Mouse (Mus musculus): ENCODE data around the gene Raf1. TPM values are rescaled to one million over a fixed set of nuclear protein-coding genes. Genes with fewer than 3 reads are reported as not detected.
A peak's percentile ranks its signal among the peaks of the same experiment; 100 is the strongest.

Raf1 gene
- 180 to 216 TPM (median 195 TPM) in 3 replicates for total RNA-seq (2017)

DNA sequence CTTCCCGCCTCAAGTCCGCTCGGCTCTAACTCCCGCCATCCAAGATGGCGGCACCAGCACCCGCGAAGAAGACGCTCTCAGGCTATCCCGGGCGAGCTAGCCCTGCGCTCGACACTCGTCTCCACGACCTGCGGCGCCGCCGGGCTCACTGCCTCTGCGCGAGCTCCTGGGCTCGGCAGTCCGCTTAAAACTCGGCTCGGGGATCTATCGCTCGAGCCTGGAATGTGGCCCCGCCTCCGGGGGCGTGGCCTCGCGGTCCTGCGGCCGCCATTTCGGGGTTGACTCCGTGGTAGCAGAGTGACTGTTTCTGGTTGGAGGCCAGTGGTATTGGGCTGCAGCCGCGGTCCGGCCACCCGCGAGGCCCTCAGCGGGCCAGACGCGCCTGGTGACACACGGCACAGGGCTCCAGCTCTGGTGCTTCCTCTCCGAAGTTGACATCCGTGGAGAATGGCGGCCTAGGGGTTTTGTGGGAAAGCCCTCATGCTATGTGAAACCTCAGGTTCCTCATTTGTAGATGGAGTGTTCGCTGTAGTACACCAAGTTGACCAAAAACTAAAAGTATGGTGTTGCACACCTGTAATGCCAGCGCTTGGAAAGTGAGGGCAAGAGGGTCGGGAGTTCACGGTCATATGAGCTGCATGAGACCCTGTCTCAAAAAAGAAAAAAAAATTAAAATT is at the start of gene Raf1:
Raf1 (minus strand) TSS at position 184 of the 677 bp plus-strand sequence.
- ATAC-seq (replicated peaks; ENCODE audit: insufficient number of reproducible peaks, low FRiP score, low TSS enrichment, poor library complexity, severe bottlenecking), result peak; percentile 92

DNA sequence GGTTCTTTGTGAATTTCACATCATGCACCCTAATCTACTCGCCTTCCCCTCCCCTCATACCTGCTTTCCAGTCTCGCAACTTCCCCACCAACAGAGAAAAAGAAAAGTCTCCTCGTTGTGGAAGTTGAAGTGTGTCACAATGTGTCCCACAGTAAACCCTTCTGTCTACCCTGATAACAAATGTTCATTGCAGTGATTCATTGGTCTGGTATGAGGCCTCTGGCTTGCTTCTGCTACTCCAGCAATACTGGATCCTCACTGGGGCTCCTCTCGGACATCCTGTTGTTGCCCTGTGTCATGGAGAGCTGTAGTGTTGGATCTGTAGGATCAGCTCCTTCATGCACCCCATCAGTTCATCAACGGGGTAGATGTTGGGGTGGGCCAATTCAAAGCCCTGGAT is 45.8 kb upstream of the Raf1 start:
- no peak for ATAC-seq (replicated peaks; ENCODE audit: insufficient number of reproducible peaks, low FRiP score, low TSS enrichment, poor library complexity, severe bottlenecking)

DNA sequence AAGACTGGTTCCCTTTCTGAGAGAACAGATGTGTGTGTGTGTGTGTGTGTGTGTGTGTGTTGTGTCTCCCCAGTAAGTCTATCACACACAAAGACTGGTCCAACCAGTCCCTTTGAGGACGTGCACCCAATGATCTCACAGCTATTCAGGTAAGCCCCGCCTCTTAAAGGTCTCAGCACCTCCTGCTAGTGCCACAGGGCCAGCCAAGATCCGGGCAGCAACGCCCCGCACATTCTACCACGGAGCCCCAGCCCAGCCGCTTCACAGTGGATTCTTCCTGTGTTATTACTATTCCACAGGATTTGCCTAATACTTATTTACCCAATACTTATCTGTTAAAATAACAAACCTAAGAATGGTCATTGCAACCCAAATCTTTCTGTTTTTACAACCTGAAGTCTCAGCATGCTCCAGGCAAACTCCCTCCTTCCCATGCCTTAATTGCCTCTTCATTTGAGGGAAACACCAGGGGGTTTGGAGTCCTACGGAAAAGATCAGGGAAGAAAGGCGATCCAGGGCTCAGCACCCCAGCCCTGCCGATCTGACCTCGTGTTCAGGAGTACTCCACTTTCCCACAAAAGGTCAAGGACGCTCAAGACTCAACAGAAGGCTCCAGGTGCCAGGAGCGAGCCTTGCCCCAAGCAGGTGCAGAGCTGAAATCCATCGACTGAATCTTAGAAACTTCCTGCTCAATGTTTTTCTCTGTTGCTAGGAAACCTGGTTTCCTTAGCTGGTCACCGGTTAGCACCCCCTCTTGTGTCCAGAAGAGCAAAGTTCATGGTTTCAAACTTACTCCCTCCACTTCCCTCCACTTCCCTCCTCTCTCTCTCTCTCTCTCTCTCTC is 41.5 kb upstream of the Raf1 start:
- ATAC-seq (replicated peaks; ENCODE audit: insufficient number of reproducible peaks, low FRiP score, low TSS enrichment, poor library complexity, severe bottlenecking), result peak; percentile 76

DNA sequence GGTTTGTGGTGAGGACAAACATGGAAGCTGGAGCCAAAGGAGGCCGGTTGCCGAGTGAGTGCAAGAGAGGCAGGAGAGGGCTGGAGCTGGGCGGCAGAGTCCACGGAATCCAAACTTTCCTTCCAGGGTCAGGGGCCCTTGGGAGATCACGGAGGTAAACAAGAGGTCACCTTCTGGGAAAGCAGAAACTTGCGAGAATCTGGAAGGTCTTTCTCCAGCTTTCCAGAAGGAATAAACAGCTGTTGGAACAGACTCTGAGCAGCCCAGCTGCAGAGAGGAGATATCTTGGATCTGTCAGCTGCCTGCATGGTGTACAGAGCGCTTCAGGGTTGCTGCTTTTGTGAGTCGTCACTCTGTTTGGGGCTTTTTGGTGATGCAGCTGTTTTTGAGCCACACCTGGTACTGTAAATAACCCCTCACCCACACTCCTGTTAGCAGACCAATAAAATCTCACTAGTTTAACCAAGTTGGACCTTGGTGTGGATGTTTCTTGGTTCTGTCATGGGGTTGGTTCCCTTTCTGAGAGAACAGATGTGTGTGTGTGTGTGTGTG is 40.7 kb upstream of the Raf1 start:
- ATAC-seq (replicated peaks; ENCODE audit: insufficient number of reproducible peaks, low FRiP score, low TSS enrichment, poor library complexity, severe bottlenecking), result 0 out of 2 replicates have a peak, but pooled peaks have one; percentile 2

DNA sequence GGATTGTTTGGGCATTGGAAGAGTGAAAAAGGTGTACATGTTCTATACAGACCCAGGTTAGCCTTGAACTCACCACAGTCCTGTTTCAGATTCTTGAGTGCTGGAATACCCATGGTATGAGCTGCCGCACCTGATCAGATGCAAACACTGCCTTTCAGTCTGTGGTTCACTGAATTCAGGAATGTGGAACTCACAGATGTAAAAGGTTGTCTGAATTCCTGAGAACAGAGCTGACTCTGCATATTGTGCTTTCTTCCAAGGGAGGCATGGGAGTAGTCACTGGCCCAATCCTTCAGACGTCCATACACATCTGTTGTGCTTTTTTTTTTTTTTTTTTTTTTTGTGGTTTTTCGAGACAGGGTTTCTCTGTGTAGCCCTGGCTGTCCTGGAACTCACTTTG is 34.8 kb upstream of the Raf1 start:
- no peak for ATAC-seq (replicated peaks; ENCODE audit: insufficient number of reproducible peaks, low FRiP score, low TSS enrichment, poor library complexity, severe bottlenecking)

DNA sequence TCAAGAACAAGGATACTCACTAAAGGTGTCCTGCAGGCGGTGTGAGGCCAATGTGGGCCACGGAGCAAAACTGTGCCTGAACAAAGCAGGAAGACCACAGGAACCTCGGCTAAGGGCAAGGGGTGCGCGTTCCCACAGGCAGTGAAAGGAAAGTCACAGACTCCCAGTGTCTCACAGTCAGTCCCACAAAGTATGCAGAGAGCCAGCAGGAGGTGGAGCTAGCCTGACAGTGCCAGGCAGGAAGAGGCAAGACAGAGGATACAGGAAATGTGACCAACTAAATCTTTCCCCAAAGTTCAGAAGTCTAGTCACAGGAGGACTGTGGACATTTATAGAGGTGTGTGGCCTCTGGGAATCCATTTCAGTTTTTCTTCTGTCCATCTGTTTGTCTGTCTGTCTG is 26.5 kb upstream of the Raf1 start:
- ATAC-seq (replicated peaks; ENCODE audit: insufficient number of reproducible peaks, low FRiP score, low TSS enrichment, poor library complexity, severe bottlenecking), result no peak

DNA sequence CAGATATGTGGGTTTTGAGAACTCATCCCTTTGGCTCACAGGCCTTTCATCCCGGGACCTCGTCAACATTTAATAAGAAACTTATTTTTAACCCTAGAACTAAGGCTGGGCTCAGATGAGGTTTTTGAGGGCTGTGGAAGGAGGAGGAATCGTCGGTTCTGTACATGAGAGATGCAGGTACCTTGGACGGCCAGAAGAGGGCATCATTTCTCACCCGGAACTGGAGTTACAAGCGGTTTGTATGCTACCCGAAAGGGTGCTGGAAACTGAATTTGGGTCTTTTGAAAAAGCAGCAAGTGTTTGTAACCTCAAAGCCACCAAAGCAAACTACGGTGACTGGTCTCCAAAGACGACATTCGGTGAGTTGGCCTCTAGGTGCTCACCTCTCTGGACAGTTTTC is 24.9 kb upstream of the Raf1 start:
- no peak for ATAC-seq (replicated peaks; ENCODE audit: insufficient number of reproducible peaks, low FRiP score, low TSS enrichment, poor library complexity, severe bottlenecking)

DNA sequence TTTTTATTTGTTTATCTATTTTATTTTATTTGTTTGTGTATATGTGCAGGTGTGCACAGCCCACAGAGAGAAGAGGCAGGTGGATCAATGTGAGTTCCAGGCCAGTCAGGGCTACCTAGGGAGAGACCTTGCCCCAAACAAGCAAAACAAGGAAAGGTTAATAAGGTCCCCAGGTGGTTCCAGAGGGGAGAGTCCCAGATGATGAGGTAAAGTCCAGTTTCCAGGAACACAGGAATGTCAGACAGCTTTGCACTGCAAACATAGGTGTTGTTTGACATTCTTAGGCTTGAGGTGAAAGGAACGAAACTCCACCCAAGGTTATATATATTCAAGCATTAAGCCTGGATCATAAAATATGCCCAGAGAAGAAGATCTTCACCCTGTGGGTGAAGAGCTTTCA is 24.3 kb upstream of the Raf1 start:
- no peak for ATAC-seq (replicated peaks; ENCODE audit: insufficient number of reproducible peaks, low FRiP score, low TSS enrichment, poor library complexity, severe bottlenecking)

DNA sequence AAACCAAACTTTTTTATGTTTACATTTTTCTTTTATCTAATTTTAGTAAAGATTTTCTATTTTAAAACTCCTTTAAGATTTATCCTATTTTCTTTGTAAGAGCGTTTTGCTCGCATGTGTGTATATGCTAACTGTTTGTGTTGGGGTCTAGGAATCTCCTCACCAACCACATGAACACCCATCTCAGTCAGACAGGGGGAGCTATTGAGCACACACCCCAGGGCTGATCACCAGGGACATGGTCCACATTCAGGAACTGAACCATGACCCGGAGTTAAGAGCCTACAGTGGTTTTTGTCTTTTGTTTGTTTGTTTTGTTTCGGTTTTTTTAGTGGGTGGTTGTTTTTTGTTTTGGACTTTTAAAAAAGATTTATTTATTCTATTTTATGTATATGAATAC is 22.3 kb upstream of the Raf1 start:
- no peak for ATAC-seq (replicated peaks; ENCODE audit: insufficient number of reproducible peaks, low FRiP score, low TSS enrichment, poor library complexity, severe bottlenecking)

DNA sequence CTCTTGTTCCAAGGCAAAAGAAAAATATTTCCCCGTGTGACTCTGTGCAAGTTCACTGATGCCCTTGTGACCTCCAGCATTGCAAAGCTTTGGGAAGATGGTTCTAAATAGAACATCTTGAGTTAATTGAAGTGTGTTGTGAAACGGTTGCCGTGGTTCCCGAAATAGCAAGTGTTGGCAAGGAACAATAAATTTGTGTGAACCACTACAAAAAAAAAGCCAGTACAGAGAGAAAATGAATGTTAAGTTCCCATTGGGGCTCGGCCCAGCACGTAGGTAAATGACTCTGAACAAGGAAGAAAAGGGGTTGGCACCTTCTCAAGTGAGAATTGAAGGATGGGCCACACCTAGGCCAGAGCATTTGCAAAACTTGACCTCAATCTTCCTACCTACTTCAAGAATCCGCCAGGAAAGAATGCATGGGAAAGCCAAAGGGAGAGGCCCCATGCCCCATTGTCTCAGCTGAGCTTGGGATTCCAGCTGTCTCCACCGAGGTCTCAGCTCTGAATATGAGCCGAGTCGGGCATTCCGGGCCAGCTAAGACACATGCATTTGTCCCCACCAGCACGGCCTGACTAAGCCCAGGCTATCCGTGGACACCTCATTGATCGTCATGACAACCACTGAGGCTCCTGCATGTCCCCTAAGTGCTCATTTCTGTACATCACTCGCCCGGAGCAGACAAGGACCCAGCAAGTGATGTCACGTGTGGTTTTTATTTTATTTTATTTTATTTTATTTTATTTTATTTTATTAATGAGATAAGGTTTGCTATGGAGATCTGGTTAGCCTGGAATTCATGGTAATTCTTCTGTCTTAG is 21.5 kb upstream of the Raf1 start:
- peak; percentile 41 for ATAC-seq (replicated peaks; ENCODE audit: insufficient number of reproducible peaks, low FRiP score, low TSS enrichment, poor library complexity, severe bottlenecking)

DNA sequence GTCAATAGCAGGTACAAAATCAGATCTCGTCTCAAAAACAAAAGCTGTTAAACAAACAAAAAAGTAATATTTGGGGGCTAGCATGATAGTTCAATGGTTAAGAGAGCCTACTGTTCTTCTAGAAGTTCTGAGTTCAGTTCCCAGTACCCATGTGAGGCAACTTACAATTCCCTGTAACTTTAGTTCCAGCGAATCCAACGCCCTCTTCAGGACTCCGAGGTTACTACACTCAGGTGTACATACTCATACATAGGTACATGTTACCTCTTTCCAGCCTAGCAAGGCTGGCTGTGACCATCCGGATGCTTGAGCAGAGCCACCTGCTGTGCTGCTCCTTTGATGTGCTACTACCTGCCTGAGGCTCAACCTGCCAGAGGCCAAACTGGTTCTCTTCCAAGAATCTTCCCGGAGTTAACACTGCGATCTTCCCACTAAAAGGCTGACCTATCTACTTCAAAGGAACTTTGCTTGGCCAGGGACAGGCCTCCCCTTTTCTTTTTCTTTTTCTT is 20.3 kb upstream of the Raf1 start:
- no peak for ATAC-seq (replicated peaks; ENCODE audit: insufficient number of reproducible peaks, low FRiP score, low TSS enrichment, poor library complexity, severe bottlenecking)

DNA sequence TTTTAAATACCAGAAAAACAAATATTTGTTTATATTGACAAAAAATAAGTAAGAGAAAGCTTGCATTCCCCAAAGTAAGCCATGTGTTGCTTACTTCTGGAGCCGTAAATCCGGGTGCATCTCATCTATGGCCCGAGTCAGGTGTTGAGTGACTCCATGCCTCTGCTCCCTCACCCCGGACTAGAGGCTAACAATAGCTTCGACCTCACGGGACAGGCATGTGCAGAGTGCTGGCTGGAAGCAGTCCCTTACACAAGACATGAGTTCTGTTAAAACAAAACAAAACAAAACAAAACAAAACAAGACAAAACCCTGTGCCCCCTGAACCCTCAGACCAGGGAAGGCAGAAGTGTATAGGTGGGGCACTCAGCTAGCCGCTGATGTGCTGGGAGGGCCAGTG is 18.7 kb upstream of the Raf1 start:
- no peak for ATAC-seq (replicated peaks; ENCODE audit: insufficient number of reproducible peaks, low FRiP score, low TSS enrichment, poor library complexity, severe bottlenecking)

DNA sequence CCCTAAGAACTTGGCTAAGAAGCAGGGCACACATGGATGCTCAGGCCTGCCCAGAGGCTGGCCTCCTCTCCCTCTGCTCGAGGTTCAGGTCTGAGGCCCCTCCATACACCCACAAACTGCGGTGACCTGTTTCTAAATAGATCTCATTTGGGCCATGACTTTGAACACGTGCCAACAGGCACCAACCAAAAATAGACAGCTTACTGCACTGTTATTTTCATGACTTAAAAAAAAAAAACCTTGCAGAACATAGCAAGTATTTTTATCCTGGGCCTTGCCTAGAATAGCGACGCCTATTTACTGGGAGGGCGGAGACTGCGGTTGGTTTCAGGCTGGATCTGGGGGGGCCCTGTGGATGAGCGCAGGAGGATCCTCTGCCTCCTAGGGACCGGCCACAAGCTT is 18.0 kb upstream of the Raf1 start:
- peak; percentile 63 for ATAC-seq (replicated peaks; ENCODE audit: insufficient number of reproducible peaks, low FRiP score, low TSS enrichment, poor library complexity, severe bottlenecking)

DNA sequence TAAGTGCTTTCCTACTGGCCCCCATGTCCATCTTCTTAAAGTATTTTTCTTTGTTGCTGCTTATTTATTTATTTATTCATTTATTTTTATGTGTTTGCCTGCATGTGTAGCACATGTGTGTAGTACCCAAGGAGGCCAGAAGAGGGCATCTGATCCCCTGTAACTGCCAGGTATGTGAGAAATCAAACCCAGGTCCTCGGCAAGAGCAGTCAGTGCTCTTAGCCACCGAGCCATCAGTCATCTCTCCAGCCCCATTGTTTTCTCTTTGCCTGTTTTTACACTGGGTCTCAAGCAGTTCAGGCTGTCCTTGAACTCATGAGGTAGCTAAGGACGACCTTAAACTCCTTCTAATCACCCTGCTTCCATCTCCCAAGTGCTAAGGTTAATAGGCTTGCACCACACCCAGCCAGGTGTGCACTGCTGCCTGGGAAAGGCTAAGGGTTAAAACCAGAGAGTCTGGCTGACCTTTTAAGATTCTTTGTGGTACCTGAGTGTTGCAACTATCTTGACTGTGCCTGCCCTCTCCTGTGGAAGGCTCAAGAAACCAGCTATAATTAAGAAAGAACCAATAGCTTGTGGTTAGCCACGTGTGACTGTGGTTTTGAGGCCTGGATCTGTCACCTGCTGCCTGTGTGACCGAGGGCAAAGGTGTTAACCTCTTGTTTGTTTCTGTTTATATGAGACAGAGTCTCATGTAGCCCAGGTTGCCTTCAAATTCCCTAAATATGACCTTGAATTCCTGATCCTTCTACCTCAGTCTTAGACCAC is 16.7 kb upstream of the Raf1 start:
- ATAC-seq (replicated peaks; ENCODE audit: insufficient number of reproducible peaks, low FRiP score, low TSS enrichment, poor library complexity, severe bottlenecking), result peak; percentile 54; the same call in 1 of the 2 replicates

DNA sequence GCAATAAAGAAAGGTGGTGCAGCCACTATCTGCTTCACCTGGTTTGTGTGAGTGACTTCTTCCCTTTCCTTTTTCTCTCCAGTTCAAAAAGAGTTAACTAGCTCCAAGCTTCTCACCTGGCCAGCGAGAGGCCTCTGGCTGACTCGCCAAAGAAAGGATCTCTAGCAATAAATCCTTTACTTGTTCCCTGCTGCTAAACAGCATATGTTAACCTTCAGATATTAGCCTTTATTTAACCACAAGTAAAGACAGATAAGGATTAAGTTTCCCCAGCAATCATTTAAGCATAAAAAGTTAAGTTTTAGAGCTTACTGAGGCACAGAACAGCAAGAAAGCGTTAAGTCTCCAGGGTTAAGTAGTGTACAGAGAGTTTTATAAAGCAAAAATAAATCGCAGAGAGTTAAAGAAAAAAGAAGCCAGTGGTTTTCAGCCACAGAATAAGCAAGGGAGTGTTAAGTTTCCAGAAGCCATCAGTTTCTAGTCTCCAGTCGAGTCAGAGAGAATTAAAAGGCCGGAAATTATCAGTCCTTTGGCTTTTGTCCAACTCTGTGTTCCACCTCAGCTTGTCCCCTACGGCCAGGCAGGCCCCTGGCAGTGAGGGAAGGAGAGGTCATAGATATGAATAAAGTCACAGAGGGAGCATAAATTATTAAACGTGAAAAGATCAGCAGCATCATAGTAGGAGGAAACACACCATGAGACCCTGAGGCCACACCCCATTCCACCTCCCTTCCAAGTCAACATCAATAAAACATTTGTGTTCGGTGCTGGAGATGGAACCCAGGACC is 15.9 kb upstream of the Raf1 start:
- no peak for ATAC-seq (replicated peaks; ENCODE audit: insufficient number of reproducible peaks, low FRiP score, low TSS enrichment, poor library complexity, severe bottlenecking)

DNA sequence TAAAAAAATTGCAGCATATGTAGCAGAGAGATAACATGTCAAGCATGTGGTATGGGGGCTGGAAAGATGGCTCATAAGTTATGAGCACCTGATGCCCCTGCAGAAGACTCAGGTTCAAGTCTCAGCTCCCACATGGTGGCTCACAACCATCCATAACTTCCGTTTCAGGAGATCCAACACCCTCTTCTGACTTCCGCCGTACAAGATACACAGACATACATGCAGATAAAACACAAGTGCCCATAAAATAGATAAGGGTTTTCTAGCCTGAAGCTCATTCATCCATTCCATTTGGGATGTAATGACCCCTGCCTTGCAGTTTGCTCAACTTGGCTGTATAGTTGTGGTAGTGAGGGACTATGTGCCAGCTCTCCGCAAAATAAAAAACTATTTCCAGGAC is 13.7 kb upstream of the Raf1 start:
- ATAC-seq (replicated peaks; ENCODE audit: insufficient number of reproducible peaks, low FRiP score, low TSS enrichment, poor library complexity, severe bottlenecking), result no peak

DNA sequence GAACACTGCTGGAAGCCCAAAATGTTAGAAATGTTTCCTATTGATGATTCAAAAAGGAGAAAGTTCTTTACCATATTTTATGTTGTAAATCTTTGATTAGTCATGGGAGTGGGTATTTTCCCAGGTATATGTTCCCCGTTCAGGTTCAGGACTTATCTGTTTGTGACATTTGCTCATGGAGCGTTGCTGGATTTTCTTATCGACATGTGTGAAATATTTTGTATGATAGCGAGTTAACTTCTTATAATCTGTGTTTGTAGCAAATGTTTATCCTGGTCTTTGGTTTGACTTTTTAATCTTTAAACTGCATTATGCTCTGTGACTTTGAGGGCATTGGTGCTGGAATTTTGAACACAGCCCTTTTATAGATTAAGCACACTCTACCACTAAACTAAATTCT is 12.2 kb upstream of the Raf1 start:
- ATAC-seq (replicated peaks; ENCODE audit: insufficient number of reproducible peaks, low FRiP score, low TSS enrichment, poor library complexity, severe bottlenecking), result no peak

DNA sequence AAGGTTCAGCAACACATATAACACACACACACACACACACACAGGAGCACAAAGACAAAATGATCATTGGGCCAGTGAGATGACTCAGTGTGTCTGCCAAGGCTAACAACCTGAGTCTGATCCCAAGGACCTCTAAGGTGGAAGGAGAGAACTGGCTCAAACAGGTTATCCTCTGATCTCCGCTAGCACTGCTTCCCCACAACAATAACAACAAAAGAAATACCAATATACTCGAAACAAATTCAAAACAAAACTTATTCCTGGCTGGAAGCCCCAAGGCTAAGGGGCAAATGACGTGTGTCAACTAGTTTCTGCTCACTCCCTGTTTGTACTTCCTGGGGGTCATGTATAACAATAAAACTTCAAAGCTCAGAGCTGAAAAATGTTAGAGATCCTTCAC is 11.3 kb upstream of the Raf1 start:
- ATAC-seq (replicated peaks; ENCODE audit: insufficient number of reproducible peaks, low FRiP score, low TSS enrichment, poor library complexity, severe bottlenecking), result no peak

All from monocyte, adult 5-6 weeks (primary cell).